9 mouse cellular contexts compared by ENCODE assay signal in genomic region chr4:66401186-66401681, GRCm38 (mm10). TPM values are rescaled to one million over a fixed set of nuclear protein-coding genes. Genes with fewer than 3 reads are reported as not detected.
DNase-seq lines count a peak whose midpoint lies in the region; ATAC-seq lines count a peak whose summit lies in the region.
"Had no signal": no experiment of that assay in that cellular context is flagged by ENCODE, and none has a peak within 500 bp of the region (broad histone marks: within the 10 kb centered on the region; RNA-seq: fewer than 3 reads in every experiment).

No protein-coding gene starts in this region.

- no peaks in the 10 kb centered on the region for H3K9me3 ChIP-seq in hindbrain, embryonic 11.5 days (ENCODE audit: control insufficient read depth, low read length)
- no peaks in the 10 kb centered on the region for H3K9me3 ChIP-seq in midbrain, embryonic 11.5 days (ENCODE audit: control insufficient read depth, low read length)

- no peak overlapping the region for H3K9ac ChIP-seq in hindbrain, embryonic 11.5 days (ENCODE audit: low read depth, low read length)
- no peak overlapping the region for H3K9ac ChIP-seq in midbrain, embryonic 11.5 days (ENCODE audit: low read length)

- ATAC-seq in hindbrain, embryonic 11.5 days (ENCODE audit: low FRiP score): no peak
- 0 out of 2 replicates have a peak, but pooled peaks have one; percentile 4 for ATAC-seq in midbrain, embryonic 11.5 days (ENCODE audit: low FRiP score)
- ATAC-seq in monocyte, adult 5-6 weeks (replicated peaks; ENCODE audit: insufficient number of reproducible peaks, low FRiP score, low TSS enrichment, poor library complexity, severe bottlenecking): no peak

- H3K4me1 ChIP-seq in hindbrain, embryonic 11.5 days (replicated peaks; ENCODE audit: control insufficient read depth, insufficient read depth, low read length): no peaks in the 10 kb centered on the region
- peaks cover 3% of the 10 kb centered on the region; the same call in 1 of the 2 replicates for H3K4me1 ChIP-seq in midbrain, embryonic 11.5 days (ENCODE audit: control insufficient read depth, insufficient read depth, low read length)

- H3K36me3 ChIP-seq in hindbrain, embryonic 11.5 days (ENCODE audit: control insufficient read depth, insufficient read depth, low read length): no peaks in the 10 kb centered on the region
- no peaks in the 10 kb centered on the region for H3K36me3 ChIP-seq in midbrain, embryonic 11.5 days (ENCODE audit: control insufficient read depth, insufficient read depth, low read length)

- H3K4me2 ChIP-seq in hindbrain, embryonic 11.5 days (replicated peaks; ENCODE audit: low read depth, low read length): 0 out of 2 replicates have a peak overlapping the region, but pooled peaks have one; percentile 0
- H3K4me2 ChIP-seq in midbrain, embryonic 11.5 days: peak overlapping the region; percentile 22

- no peak overlapping the region for H3K27ac ChIP-seq in hindbrain, embryonic 11.5 days (ENCODE audit: low read depth, low read length)
- H3K27ac ChIP-seq in midbrain, embryonic 11.5 days (ENCODE audit: low read depth, low read length): no peak overlapping the region

- H3K27me3 ChIP-seq in hindbrain, embryonic 11.5 days (ENCODE audit: control insufficient read depth, insufficient read depth, low read length): peaks cover 4% of the 10 kb centered on the region
- H3K27me3 ChIP-seq in midbrain, embryonic 11.5 days (ENCODE audit: control insufficient read depth, insufficient read depth, low read length): peaks cover 19% of the 10 kb centered on the region

- 26% methylated on average over 8 of the region's 8 CpGs for WGBS in hindbrain, embryonic 11.5 days
- WGBS in midbrain, embryonic 11.5 days: 24% methylated on average over 8 of the region's 8 CpGs

- no peak overlapping the region for H3K4me3 ChIP-seq in hindbrain, embryonic 11.5 days (ENCODE audit: low read depth, low read length)
- no peak overlapping the region for H3K4me3 ChIP-seq in midbrain, embryonic 11.5 days (ENCODE audit: low read depth, low read length)
- H3K4me3 ChIP-seq: myocyte had no signal

- DNase-seq in adrenal gland, postnatal 14 days: peak; percentile 20
- DNase-seq in adrenal gland, adult 2 months: no peak
- DNase-seq in cerebellum, adult 9-10 months: peak; percentile 91
- peak; percentile 40 for DNase-seq in hindbrain, embryonic 11.5 days (ENCODE audit: low spot score)
- DNase-seq in midbrain, embryonic 11.5 days (ENCODE audit: low spot score, missing footprints): peak; percentile 85
- DNase-seq in spleen, postnatal 36 days (ENCODE audit: low spot score in 2 of 2): no peak
- DNase-seq in gastrocnemius, postnatal 4 days (ENCODE audit: low spot score in 2 of 2): no peak

RNA-seq across cellular contexts. Expression of gene Astn2, which starts 3.2 kb away (rescaled TPM):
- 2.2 and 3.4 TPM in 2 replicates for total RNA-seq in adrenal gland, postnatal 14 days (2021)
- 1 to 10 TPM; 1.6 to 1.8 TPM for total RNA-seq in adrenal gland, adult 2 months (2021)
- polyA plus RNA-seq in adrenal gland, adult 2 months (2012; rRNA removed): 1.3 and 1.5 TPM in 2 replicates
- polyA plus RNA-seq in hindbrain, embryonic 11.5 days (2014; fragmentation: Nextera tagmentation; extraction: Ambion mirVana): 0.68 and 1.2 TPM in 2 replicates
- 0.51 and 0.57 TPM in 2 replicates for polyA plus RNA-seq in midbrain, embryonic 11.5 days (2014; fragmentation: Nextera tagmentation; extraction: Ambion mirVana)
- total RNA-seq in monocyte, adult 5-6 weeks (2017): not detected in 3 replicates
- total RNA-seq in gastrocnemius, postnatal 4 days (2021): 1 to 10 TPM; 3.3 to 4.3 TPM
- polyA plus RNA-seq: myocyte had no signal

Comparison
In these comparisons a context has a peak if more than half of its experiments do, and no peak if none do; other contexts are left out.
1. DNase-seq: peak in adrenal gland, postnatal 14 days (single experiment), cerebellum, adult 9-10 months (single experiment), hindbrain, embryonic 11.5 days (single experiment) and midbrain, embryonic 11.5 days (single experiment); none in adrenal gland, adult 2 months (single experiment), spleen, postnatal 36 days (0 of 2) and gastrocnemius, postnatal 4 days (0 of 2).